Mouse (Mus musculus) heart, postnatal 0 days (tissue): ENCODE measurements around the gene Lamtor2.

Experiments used
- CTCF ChIP-seq: IDR thresholded peaks from 2 replicates; pipeline ENCODE4 v1.5.1; 2016; ENCODE audit warnings: antibody characterized with exemption, control low read depth, low read depth
- EP300 ChIP-seq: IDR thresholded peaks from 2 replicates; pipeline ENCODE4 v1.6.1; 2016; ENCODE audit warnings: antibody characterized with exemption, low read depth

- TF ChIP-seq CTCF (peak; percentile 71), EP300 (0 out of 2 replicates have a peak, but pooled peaks have one; percentile 20)
Observed at GRCm38 (mm10) chr3:88553525-88553879, 628 bp upstream of the Lamtor2 start, which contains the start of gene Ubqln4.
